Mouse (Mus musculus) midbrain, embryonic 13.5 days (tissue): ENCODE data around the gene Elovl1. TPM values are rescaled to one million over a fixed set of nuclear protein-coding genes. Genes with fewer than 3 reads are reported as not detected.

Experiments used
- polyA plus RNA-seq: library from polyadenylated mRNA; unstranded; fragments of >200 nt; fragmentation: Nextera tagmentation; extraction: Ambion mirVana; gene quantifications from 2 replicates; pipeline ENCODE4 v1.2.1, GENCODE M21; 2015

The Elovl1 gene
- polyA plus RNA-seq, 1 experiment from 2014 or later = 25.8 TPM

Other genes starting within 250 kb of the Elovl1 start
- 63.7 and 64.8 TPM in 2 replicates for gene Kdm4a, start 248.1 kb upstream of the Elovl1 start, polyA plus RNA-seq
- gene Ptprf, start 136.7 kb upstream of the Elovl1 start, polyA plus RNA-seq = 80.3 and 91.8 TPM in 2 replicates
- gene Szt2, start 18.8 kb upstream of the Elovl1 start, polyA plus RNA-seq = 11.0 and 11.4 TPM in 2 replicates
- 124 and 130 TPM in 2 replicates for gene Med8, start 18.8 kb upstream of the Elovl1 start, polyA plus RNA-seq
- 105 TPM in 2 replicates for gene Cdc20, start 9.3 kb downstream of the Elovl1 start, polyA plus RNA-seq
- 0.19 TPM in 2 replicates for gene Mpl, start 29.4 kb downstream of the Elovl1 start, polyA plus RNA-seq
- gene Tie1, start 62.0 kb downstream of the Elovl1 start, polyA plus RNA-seq = 13.7 and 14.4 TPM in 2 replicates
- 0.16 TPM in 1 of 2 replicates, not detected in the other for gene 2610528J11Rik, start 98.9 kb downstream of the Elovl1 start, polyA plus RNA-seq
- 0.22 TPM in 1 of 2 replicates, not detected in the other for gene Tmem125, start 116.0 kb downstream of the Elovl1 start, polyA plus RNA-seq
- gene Cfap57, start 192.7 kb downstream of the Elovl1 start, polyA plus RNA-seq = 1.5 and 1.6 TPM in 2 replicates
- gene Ebna1bp2, start 192.7 kb downstream of the Elovl1 start, polyA plus RNA-seq = 121 and 128 TPM in 2 replicates
- not detected in 2 replicates for gene Olfr62, start 230.9 kb downstream of the Elovl1 start, polyA plus RNA-seq